Mouse (Mus musculus): ENCODE results near the gene Fndc3a.

Gene Fndc3a

GRCm38 (mm10) chr14:72709710-72710340 is at the start of gene Fndc3a:
Fndc3a (minus strand) TSS chr14:72710003.
- DNase-seq, result peak; percentile 88

GRCm38 (mm10) chr14:72752893-72753292 is 43.1 kb upstream of the Fndc3a start:
- DNase-seq, result no peak

- no peak for DNase-seq
Measured at GRCm38 (mm10) chr14:72750426-72751182, 40.8 kb upstream of the Fndc3a start.

GRCm38 (mm10) chr14:72748331-72748730 is 38.5 kb upstream of the Fndc3a start:
- DNase-seq, result no peak

GRCm38 (mm10) chr14:72741667-72742066 is 31.9 kb upstream of the Fndc3a start:
- no peak for DNase-seq

- no peak for DNase-seq
Measured at GRCm38 (mm10) chr14:72740336-72740735, 30.5 kb upstream of the Fndc3a start.

- no peak for DNase-seq
Measured at GRCm38 (mm10) chr14:72739484-72740208, 29.8 kb upstream of the Fndc3a start.

- DNase-seq, result no peak
Measured at GRCm38 (mm10) chr14:72738776-72739175, 29.0 kb upstream of the Fndc3a start.

GRCm38 (mm10) chr14:72738217-72738616 is 28.4 kb upstream of the Fndc3a start:
- DNase-seq, result no peak

GRCm38 (mm10) chr14:72725865-72726264 is 16.1 kb upstream of the Fndc3a start:
- no peak for DNase-seq

- no peak for DNase-seq
Measured at GRCm38 (mm10) chr14:72722274-72723053, 12.7 kb upstream of the Fndc3a start.

GRCm38 (mm10) chr14:72716175-72716574 is 6.4 kb upstream of the Fndc3a start:
- DNase-seq, result no peak

- no peak for DNase-seq
Measured at GRCm38 (mm10) chr14:72711130-72711529, 1.3 kb upstream of the Fndc3a start.

GRCm38 (mm10) chr14:72710341-72711027 is 681 bp upstream of the Fndc3a start:
- peak; percentile 39 for DNase-seq

GRCm38 (mm10) chr14:72709091-72709709 is 603 bp downstream of the Fndc3a start:
- DNase-seq, result no peak

- peak; percentile 5 for DNase-seq
Measured at GRCm38 (mm10) chr14:72708581-72708991, 1.2 kb downstream of the Fndc3a start.

GRCm38 (mm10) chr14:72700056-72700455 is 9.7 kb downstream of the Fndc3a start:
- DNase-seq, result no peak

GRCm38 (mm10) chr14:72691406-72691805 is 18.4 kb downstream of the Fndc3a start:
- DNase-seq, result no peak

GRCm38 (mm10) chr14:72689525-72689924 is 20.3 kb downstream of the Fndc3a start:
- no peak for DNase-seq

- no peak for DNase-seq
Measured at GRCm38 (mm10) chr14:72684857-72685370, 24.9 kb downstream of the Fndc3a start.

- no peak for DNase-seq
Measured at GRCm38 (mm10) chr14:72677247-72677646, 32.6 kb downstream of the Fndc3a start.

- no peak for DNase-seq
Measured at GRCm38 (mm10) chr14:72671911-72672310, 37.9 kb downstream of the Fndc3a start.

All from right cerebral cortex, postnatal 14 days (tissue).